Mouse (Mus musculus) layer of hippocampus, adult 9-10 months (tissue): ENCODE data around the gene Zfp523.
A peak's percentile ranks its signal among the peaks of the same experiment; 100 is the strongest.
"Not testable (repeated sequence)": the region's sequence is repeated elsewhere in the genome, so short reads cannot be mapped to it uniquely, and the experiment has no call there.

ENCODE experiments used
- DNase-seq: peaks from one replicate; pipeline ENCODE4 v3.0.0; 2022; ENCODE audit warnings: low spot score

Zfp523 gene

GRCm38 (mm10) chr17:28211921-28212341 is 35.0 kb downstream of the Zfp523 start:
- DNase-seq, result no peak

- DNase-seq, result no peak
These were observed 35.5 kb downstream of the Zfp523 start for GRCm38 (mm10) chr17:28212391-28212790.

GRCm38 (mm10) chr17:28213236-28213635 is 36.3 kb downstream of the Zfp523 start:
- DNase-seq, result no peak

- no peak for DNase-seq
These were observed 39.9 kb downstream of the Zfp523 start for GRCm38 (mm10) chr17:28216791-28217190.

GRCm38 (mm10) chr17:28217721-28218649 is 41.1 kb downstream of the Zfp523 start:
- no peak for DNase-seq

GRCm38 (mm10) chr17:28222463-28222862 is 45.5 kb downstream of the Zfp523 start:
- DNase-seq, result not testable (repeated sequence)

GRCm38 (mm10) chr17:28223561-28224391 is 46.8 kb downstream of the Zfp523 start:
- no peak for DNase-seq

GRCm38 (mm10) chr17:28224615-28225014 is 47.7 kb downstream of the Zfp523 start:
- no peak for DNase-seq

GRCm38 (mm10) chr17:28226014-28226413 is 49.1 kb downstream of the Zfp523 start:
- peak; percentile 73 for DNase-seq

GRCm38 (mm10) chr17:28230486-28230885 is 53.6 kb downstream of the Zfp523 start:
- no peak for DNase-seq

GRCm38 (mm10) chr17:28231026-28231736 is 54.3 kb downstream of the Zfp523 start:
- no peak for DNase-seq

- DNase-seq, result peak; percentile 89
These were observed 55.6 kb downstream of the Zfp523 start, which contains the start of gene Ppard for GRCm38 (mm10) chr17:28232475-28233060. Gene Ppard, plus strand, starts transcription at chr17:28232700.

GRCm38 (mm10) chr17:28233091-28233731 is 56.3 kb downstream of the Zfp523 start:
- no peak for DNase-seq

GRCm38 (mm10) chr17:28234641-28235040 is 57.7 kb downstream of the Zfp523 start:
- no peak for DNase-seq

GRCm38 (mm10) chr17:28235982-28236635 is 59.2 kb downstream of the Zfp523 start:
- no peak for DNase-seq

- no peak for DNase-seq
These were observed 59.7 kb downstream of the Zfp523 start for GRCm38 (mm10) chr17:28236636-28237015.

- no peak for DNase-seq
These were observed 60.4 kb downstream of the Zfp523 start for GRCm38 (mm10) chr17:28237362-28237761.

- no peak for DNase-seq
These were observed 60.9 kb downstream of the Zfp523 start for GRCm38 (mm10) chr17:28237874-28238273.

- DNase-seq, result no peak
These were observed 63.9 kb downstream of the Zfp523 start for GRCm38 (mm10) chr17:28240846-28241245.

GRCm38 (mm10) chr17:28242296-28242695 is 65.4 kb downstream of the Zfp523 start:
- no peak for DNase-seq

- no peak for DNase-seq
These were observed 67.3 kb downstream of the Zfp523 start for GRCm38 (mm10) chr17:28244214-28244613.
